Mouse (Mus musculus) midbrain, embryonic 16.5 days (tissue): ENCODE results near the gene Zfp266. TPM values are rescaled to one million over a fixed set of nuclear protein-coding genes. Genes with fewer than 3 reads are reported as not detected.

ENCODE experiments used
- ATAC-seq: fragments of 200-750 bp; cut with Nextera tagmentation; 2 replicates; pipeline ENCODE4 v1.8.0; 2017; ENCODE audit warnings: moderate TSS enrichment
- H3K27ac ChIP-seq: fragments of 300-500 bp; sonication (generic); 2 replicates; pipeline ENCODE4 v1.5.1; 2014; ENCODE audit warnings: mild to moderate bottlenecking, low read length, mixed read lengths
- H3K27me3 ChIP-seq: fragments of 300-500 bp; sonication (generic); 2 replicates; pipeline ENCODE4 v1.6.1; 2014; ENCODE audit warnings: low read depth, low read length, mixed read lengths; ENCODE audit not compliant: control insufficient read depth, insufficient read depth
- H3K36me3 ChIP-seq: fragments of 300-500 bp; sonication (generic); 2 replicates; pipeline ENCODE4 v1.6.1; 2014; ENCODE audit warnings: mild to moderate bottlenecking, low read length, moderate library complexity, mixed read lengths; ENCODE audit not compliant: control insufficient read depth, insufficient read depth
- H3K4me1 ChIP-seq: fragments of 300-500 bp; sonication (generic); 2 replicates; pipeline ENCODE4 v1.6.1; 2014; ENCODE audit warnings: mild to moderate bottlenecking, low read length, mixed read lengths; ENCODE audit not compliant: control insufficient read depth, insufficient read depth
- H3K4me2 ChIP-seq: fragments of 300-500 bp; sonication (generic); 2 replicates; pipeline ENCODE4 v1.6.1; 2014; ENCODE audit warnings: mild to moderate bottlenecking, low read length, mixed read lengths
- H3K4me3 ChIP-seq: fragments of 300-500 bp; sonication (generic); 2 replicates; pipeline ENCODE4 v1.5.1; 2014; ENCODE audit warnings: low read depth, mild to moderate bottlenecking, low read length, moderate library complexity, mixed read lengths
- H3K9ac ChIP-seq: fragments of 300-500 bp; sonication (generic); 2 replicates; pipeline ENCODE4 v1.6.1; 2014; ENCODE audit warnings: low read depth, low read length, mixed read lengths
- H3K9me3 ChIP-seq: fragments of 300-500 bp; sonication (generic); replicated peaks from 2 replicates; pipeline ENCODE4 v1.6.1; 2014; ENCODE audit warnings: mild to moderate bottlenecking, low read length, mixed read lengths; ENCODE audit not compliant: control insufficient read depth, poor library complexity, severe bottlenecking
- WGBS: fragments of 180-500 bp; shearing (Covaris S2); extraction: QIAGEN DNeasy Blood & Tissue Kit; methylation state at CpG from one replicate; pipeline ENCODE4 v1.1.7; 2014; 5-methylcytosine and 5-hydroxymethylcytosine counted together
- polyA plus RNA-seq: library from polyadenylated mRNA; unstranded; fragments of >200 nt; fragmentation: Nextera tagmentation; extraction: Ambion mirVana; gene quantifications from 2 replicates; pipeline ENCODE4 v1.2.1, GENCODE M21; 2015

Zfp266 gene
- polyA plus RNA-seq, 1 experiment from 2014 or later = 109 TPM

GRCm38 (mm10) chr9:20510346-20510745 is 10.9 kb downstream of the Zfp266 start:
- 75% methylated on average over 1 of the region's 1 CpGs for WGBS
- peaks cover 15% of the 10 kb centered on the region for H3K4me1 ChIP-seq
- H3K36me3 ChIP-seq = peaks cover 7% of the 10 kb centered on the region; the same call in 1 of the 2 replicates
- H3K27me3 ChIP-seq = no peaks in the 10 kb centered on the region
- no peak for ATAC-seq
- H3K9ac ChIP-seq = no peak overlapping the region
- no peak overlapping the region for H3K27ac ChIP-seq
- no peaks in the 10 kb centered on the region for H3K9me3 ChIP-seq
- H3K4me3 ChIP-seq = no peak overlapping the region
- no peak overlapping the region for H3K4me2 ChIP-seq

DNA sequence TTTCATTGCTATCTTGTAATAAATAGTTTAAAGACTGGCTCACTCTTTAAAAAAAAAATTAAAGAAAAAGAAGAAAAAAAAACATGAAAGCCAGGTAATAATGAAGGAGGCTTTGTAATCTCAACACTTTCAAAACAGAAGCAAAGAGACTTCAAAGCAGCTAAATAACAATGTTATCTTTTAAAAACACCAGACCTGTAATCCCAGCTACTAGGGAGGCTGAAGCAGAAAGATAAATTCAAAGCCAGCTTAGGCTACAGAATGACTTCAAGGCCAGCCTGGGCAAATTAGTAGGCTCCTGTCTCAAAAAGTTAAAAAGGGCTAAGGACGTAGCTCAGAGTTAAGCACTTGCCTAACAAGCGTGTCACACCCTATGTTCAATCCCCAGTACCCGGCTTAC is 11.5 kb downstream of the Zfp266 start:
- Histone ChIP-seq H3K27ac (no peak overlapping the region), H3K9ac (no peak overlapping the region), H3K9me3 (no peaks in the 10 kb centered on the region), H3K4me2 (no peak overlapping the region), H3K4me3 (no peak overlapping the region), H3K27me3 (no peaks in the 10 kb centered on the region), H3K4me1 (peaks cover 11% of the 10 kb centered on the region), H3K36me3 (peaks cover 12% of the 10 kb centered on the region)
- no peak for ATAC-seq
- 75% methylated on average over 3 of the region's 3 CpGs for WGBS

DNA sequence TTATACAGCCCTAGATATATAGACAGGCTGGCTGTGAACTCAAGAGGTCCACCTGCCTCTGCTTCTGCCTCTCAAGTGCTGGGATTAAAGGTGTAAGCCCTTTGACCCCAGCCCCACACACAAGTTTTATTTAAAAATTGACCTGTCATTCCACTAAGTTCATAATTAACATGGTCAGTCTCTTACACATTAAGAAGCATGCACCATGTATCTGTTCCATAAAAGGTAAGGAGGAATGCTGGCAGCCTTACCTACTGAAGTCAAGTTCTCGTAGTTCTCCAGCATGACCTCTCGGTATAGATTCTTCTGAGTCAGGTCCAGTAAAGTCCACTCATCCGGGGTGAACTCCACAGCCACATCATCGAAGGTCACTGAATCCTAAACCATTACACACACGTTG is 16.4 kb downstream of the Zfp266 start:
- H3K4me2 ChIP-seq = no peak overlapping the region
- H3K9me3 ChIP-seq = no peaks in the 10 kb centered on the region
- ATAC-seq = no peak
- no peaks in the 10 kb centered on the region for H3K4me1 ChIP-seq
- H3K4me3 ChIP-seq = no peak overlapping the region
- H3K27ac ChIP-seq = no peak overlapping the region
- H3K27me3 ChIP-seq = no peaks in the 10 kb centered on the region
- H3K9ac ChIP-seq = no peak overlapping the region
- WGBS = 91% methylated on average over 5 of the region's 5 CpGs
- H3K36me3 ChIP-seq = peaks cover 40% of the 10 kb centered on the region

DNA sequence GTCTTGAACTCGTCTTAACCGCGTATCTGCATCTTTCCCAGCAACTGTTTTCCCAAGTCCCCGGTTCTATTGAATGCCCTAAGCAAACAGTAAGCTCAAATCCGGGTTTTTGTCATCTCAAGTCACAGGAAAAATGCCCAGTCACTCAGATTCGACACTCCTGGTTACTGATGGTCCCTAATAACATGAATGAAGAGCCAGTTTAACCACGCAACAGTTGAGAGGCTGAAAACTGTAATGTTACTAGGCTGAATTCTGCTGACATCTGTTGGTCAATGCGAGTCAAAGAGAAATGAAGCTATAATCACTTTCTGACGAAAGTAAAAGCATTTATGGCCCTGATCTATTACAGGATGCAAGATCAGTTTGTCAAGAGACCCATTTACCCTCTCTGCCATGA is 27.9 kb downstream of the Zfp266 start:
- no peaks in the 10 kb centered on the region for H3K27me3 ChIP-seq
- H3K36me3 ChIP-seq = peaks cover 13% of the 10 kb centered on the region
- peaks cover 31% of the 10 kb centered on the region for H3K4me1 ChIP-seq
- ATAC-seq = peak; percentile 23; the same call in 1 of the 2 replicates
- no peaks in the 10 kb centered on the region for H3K9me3 ChIP-seq
- 7% methylated on average over 9 of the region's 9 CpGs for WGBS
- peak overlapping the region; percentile 59 for H3K4me3 ChIP-seq
- H3K27ac ChIP-seq = peak overlapping the region; percentile 89
- H3K4me2 ChIP-seq = peak overlapping the region; percentile 64
- peak overlapping the region; percentile 94 for H3K9ac ChIP-seq

GRCm38 (mm10) chr9:20492527-20493233 is 28.5 kb downstream of the Zfp266 start, which contains the start of gene Zfp426:
TSS of gene Zfp426 (minus strand) at chr9:20492746.
- no peaks in the 10 kb centered on the region for H3K9me3 ChIP-seq
- H3K4me2 ChIP-seq = peak within 1 kb of the TSS; percentile 64
- H3K9ac ChIP-seq = peak within 1 kb of the TSS; percentile 94
- ATAC-seq = peak; percentile 98
- H3K4me3 ChIP-seq = peak within 1 kb of the TSS; percentile 59
- peak within 1 kb of the TSS; percentile 89 for H3K27ac ChIP-seq
- WGBS = 1% methylated on average over 40 of the region's 40 CpGs
- H3K4me1 ChIP-seq = peaks cover 31% of the 10 kb centered on the region
- H3K27me3 ChIP-seq = no peaks in the 10 kb centered on the region
- H3K36me3 ChIP-seq = peaks cover 8% of the 10 kb centered on the region; the same call in 1 of the 2 replicates

DNA sequence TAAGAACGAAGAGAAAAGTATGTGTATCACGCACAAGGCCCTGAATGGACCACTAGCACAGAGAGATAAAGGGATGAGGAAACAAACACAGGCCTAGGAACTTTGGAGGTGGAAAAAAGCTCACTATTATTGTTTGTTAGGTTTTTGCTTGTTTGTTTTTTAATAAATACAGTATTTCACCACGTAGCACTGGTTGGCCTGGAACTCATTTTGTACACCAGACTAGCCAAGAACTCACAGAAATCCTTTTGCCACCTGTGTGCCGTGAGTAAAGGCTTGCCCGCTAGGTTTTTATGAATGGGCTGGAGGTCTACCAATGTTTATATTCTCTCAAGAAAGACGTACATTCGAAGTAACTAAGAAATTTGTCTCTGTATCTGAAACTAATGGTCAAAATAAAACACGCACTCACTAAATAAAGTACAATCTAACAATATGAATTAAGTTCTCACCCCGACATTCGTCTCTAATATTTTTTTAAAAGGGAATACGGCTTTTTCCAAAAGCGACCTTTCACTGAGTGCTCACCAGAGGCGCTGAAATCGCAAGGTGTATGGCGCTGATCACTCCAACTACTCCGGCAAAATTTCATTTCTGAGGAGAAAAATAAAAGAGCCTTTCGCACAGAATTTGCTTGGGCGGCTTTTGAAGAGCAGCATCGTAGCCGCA is 29.2 kb downstream of the Zfp266 start:
- 11% methylated on average over 20 of the region's 20 CpGs for WGBS
- Histone ChIP-seq H3K4me3 (peak overlapping the region; percentile 59), H3K27me3 (no peaks in the 10 kb centered on the region), H3K4me2 (peak overlapping the region; percentile 64), H3K27ac (peak overlapping the region; percentile 89), H3K9ac (peak overlapping the region; percentile 94), H3K9me3 (no peaks in the 10 kb centered on the region), H3K36me3 (peaks cover 4% of the 10 kb centered on the region; the same call in 1 of the 2 replicates), H3K4me1 (peaks cover 31% of the 10 kb centered on the region)
- no peak for ATAC-seq

- WGBS = 92% methylated on average over 5 of the region's 5 CpGs
- H3K27me3 ChIP-seq = no peaks in the 10 kb centered on the region
- no peaks in the 10 kb centered on the region for H3K9me3 ChIP-seq
- H3K4me2 ChIP-seq = peak overlapping the region; percentile 3; the same call in 1 of the 2 replicates
- no peak for ATAC-seq
- no peak overlapping the region for H3K9ac ChIP-seq
- H3K36me3 ChIP-seq = peaks cover 6% of the 10 kb centered on the region; the same call in 1 of the 2 replicates
- H3K27ac ChIP-seq = no peak overlapping the region
- H3K4me1 ChIP-seq = peaks cover 31% of the 10 kb centered on the region
- no peak overlapping the region for H3K4me3 ChIP-seq
Observed at GRCm38 (mm10) chr9:20489536-20489935, 31.7 kb downstream of the Zfp266 start.

DNA sequence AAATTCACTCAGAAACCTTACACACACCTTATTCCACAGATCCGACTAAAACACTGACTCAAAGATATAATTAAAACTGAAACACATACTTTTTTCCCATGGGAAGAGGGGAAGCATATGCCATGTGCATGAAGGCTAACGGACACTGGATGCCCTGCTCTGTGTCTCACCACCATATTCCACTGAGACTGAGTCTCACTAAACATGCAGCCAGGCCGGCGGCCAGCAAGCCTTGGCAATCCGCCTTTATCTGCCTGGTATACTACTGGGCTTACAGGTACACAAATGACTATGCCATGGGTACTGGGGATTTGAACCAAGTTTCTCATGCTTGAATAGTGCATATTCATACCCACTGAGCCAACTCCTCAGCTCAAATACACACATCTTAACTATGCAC is 41.8 kb downstream of the Zfp266 start:
- Histone ChIP-seq H3K4me3 (no peak overlapping the region), H3K27me3 (no peaks in the 10 kb centered on the region), H3K36me3 (peaks cover 22% of the 10 kb centered on the region), H3K4me1 (no peaks in the 10 kb centered on the region), H3K4me2 (no peak overlapping the region), H3K9me3 (no peaks in the 10 kb centered on the region), H3K9ac (no peak overlapping the region), H3K27ac (no peak overlapping the region)
- ATAC-seq = no peak
- WGBS = 83% methylated on average over 5 of the region's 5 CpGs

DNA sequence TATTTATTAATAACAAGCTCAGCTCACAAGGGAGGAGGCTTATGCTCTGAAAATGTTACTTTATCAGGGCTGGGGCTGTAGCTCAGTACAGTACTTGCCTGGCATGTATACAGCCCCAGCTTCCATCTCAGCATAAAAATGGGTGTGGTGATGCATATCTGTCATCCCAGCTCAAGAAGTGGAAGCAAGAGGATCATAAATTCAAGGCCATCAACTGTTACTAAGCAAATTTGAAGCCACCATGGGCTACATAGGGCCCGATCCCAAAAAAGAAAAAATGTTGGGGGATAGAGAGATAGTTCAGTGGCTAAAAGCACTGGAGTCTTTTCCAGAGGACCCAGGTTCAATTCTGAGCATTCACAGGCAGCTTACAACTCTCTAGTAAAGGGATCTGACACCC is 44.6 kb downstream of the Zfp266 start:
- Histone ChIP-seq H3K27ac (no peak overlapping the region), H3K4me1 (no peaks in the 10 kb centered on the region), H3K4me2 (no peak overlapping the region), H3K27me3 (no peaks in the 10 kb centered on the region), H3K4me3 (no peak overlapping the region), H3K9me3 (no peaks in the 10 kb centered on the region), H3K36me3 (peaks cover 35% of the 10 kb centered on the region), H3K9ac (no peak overlapping the region)
- ATAC-seq = no peak
- 96% methylated on average over 1 of the region's 1 CpGs for WGBS
